Mouse (Mus musculus) limb, embryonic 14.5 days (tissue): Measurements from ENCODE around the gene Gm28845. TPM values are rescaled to one million over a fixed set of nuclear protein-coding genes. Genes with fewer than 3 reads are reported as not detected.

Experiments used
- ATAC-seq: fragments of 200-750 bp; cut with Nextera tagmentation; 2 replicates; pipeline ENCODE4 v1.8.0; 2017; ENCODE audit warnings: low read depth, moderate number of reproducible peaks, moderate TSS enrichment; ENCODE audit not compliant: low FRiP score
- DNase-seq: peaks from one replicate; pipeline ENCODE4 v3.0.0-alpha.2; 2015; ENCODE audit warnings: low spot score
- H3K27ac ChIP-seq: fragments of 300-500 bp; sonication (generic); replicated peaks from 2 replicates; pipeline ENCODE4 v1.5.1; 2014; ENCODE audit warnings: low read depth, mild to moderate bottlenecking, low read length, moderate library complexity, mixed read lengths
- H3K27me3 ChIP-seq: fragments of 300-500 bp; sonication (generic); 2 replicates; pipeline ENCODE4 v1.6.1; 2014; ENCODE audit warnings: low read length, mixed read lengths; ENCODE audit not compliant: control insufficient read depth, insufficient read depth
- H3K36me3 ChIP-seq: fragments of 300-500 bp; sonication (generic); 2 replicates; pipeline ENCODE4 v1.6.1; 2014; ENCODE audit warnings: mild to moderate bottlenecking, low read length, moderate library complexity, mixed read lengths; ENCODE audit not compliant: control insufficient read depth, insufficient read depth
- H3K4me1 ChIP-seq: fragments of 300-500 bp; sonication (generic); 2 replicates; pipeline ENCODE4 v1.6.1; 2014; ENCODE audit warnings: antibody characterized with exemption, low read length, mixed read lengths; ENCODE audit not compliant: control insufficient read depth, insufficient read depth
- H3K4me2 ChIP-seq: fragments of 300-500 bp; sonication (generic); replicated peaks from 2 replicates; pipeline ENCODE4 v1.6.1; 2014; ENCODE audit warnings: low read depth, mild to moderate bottlenecking, low read length, moderate library complexity; ENCODE audit not compliant: severe bottlenecking
- H3K4me3 ChIP-seq: fragments of 300-500 bp; sonication (generic); replicated peaks from 2 replicates; pipeline ENCODE4 v1.5.1; 2014; ENCODE audit warnings: low read length
- H3K9ac ChIP-seq: fragments of 300-500 bp; sonication (generic); 2 replicates; pipeline ENCODE4 v1.6.1; 2014; ENCODE audit warnings: mild to moderate bottlenecking, low read depth, low read length, moderate library complexity; ENCODE audit not compliant: severe bottlenecking
- H3K9me3 ChIP-seq: fragments of 300-500 bp; sonication (generic); 2 replicates; pipeline ENCODE4 v1.6.1; 2016; ENCODE audit warnings: low read length; ENCODE audit not compliant: control insufficient read depth
- POLR2A ChIP-seq: fragments of 200-500 bp; IDR thresholded peaks from 2 replicates; pipeline ENCODE4 v1.8.0; 2012; ENCODE audit warnings: inconsistent platforms, mild to moderate bottlenecking, moderate library complexity, borderline replicate concordance; ENCODE audit not compliant: insufficient read depth, insufficient read length; ENCODE audit errors: extremely low read depth
- WGBS: fragments of 180-500 bp; shearing (Covaris S2); extraction: QIAGEN DNeasy Blood & Tissue Kit; methylation state at CpG from one replicate; pipeline ENCODE4 v1.1.7; 2014; 5-methylcytosine and 5-hydroxymethylcytosine counted together
- polyA plus RNA-seq, 2 experiments: library from polyadenylated mRNA; depleted of rRNA in 1 of 2; stranded (reverse) in 1 of 2; unstranded in 1 of 2; fragments of >200 nt; fragmentation: Nextera tagmentation in 1 of 2; extraction: Ambion mirVana in 1 of 2; gene quantifications; 2 replicates each; pipeline versions ENCODE4 v1.2.1 to v1.2.3; 2012 to 2014

Gene Gm28845
- polyA plus RNA-seq (2012; rRNA removed) (not detected in 2 replicates), polyA plus RNA-seq (2014; fragmentation: Nextera tagmentation; extraction: Ambion mirVana) (not detected in 2 replicates)

- ATAC-seq (no peak), DNase-seq (no peak)
- H3K4me3 ChIP-seq, result no peak within 1 kb of the TSS
- no peaks in the 10 kb centered on the region for H3K36me3 ChIP-seq
- WGBS, result 83% methylated on average over 1 of the region's 1 CpGs
- no peaks in the 10 kb centered on the region for H3K9me3 ChIP-seq
- H3K27ac ChIP-seq, result no peak within 1 kb of the TSS
- H3K4me1 ChIP-seq, result no peaks in the 10 kb centered on the region
- H3K27me3 ChIP-seq, result no peaks in the 10 kb centered on the region
- no peak within 1 kb of the TSS for H3K4me2 ChIP-seq
- no peak for TF ChIP-seq POLR2A
- H3K9ac ChIP-seq, result no peak within 1 kb of the TSS
Observed at GRCm38 (mm10) chr1:65119438-65119837, at the start of gene Gm28845. TSS of gene Gm28845 (minus strand) at chr1:65119558.

DNA sequence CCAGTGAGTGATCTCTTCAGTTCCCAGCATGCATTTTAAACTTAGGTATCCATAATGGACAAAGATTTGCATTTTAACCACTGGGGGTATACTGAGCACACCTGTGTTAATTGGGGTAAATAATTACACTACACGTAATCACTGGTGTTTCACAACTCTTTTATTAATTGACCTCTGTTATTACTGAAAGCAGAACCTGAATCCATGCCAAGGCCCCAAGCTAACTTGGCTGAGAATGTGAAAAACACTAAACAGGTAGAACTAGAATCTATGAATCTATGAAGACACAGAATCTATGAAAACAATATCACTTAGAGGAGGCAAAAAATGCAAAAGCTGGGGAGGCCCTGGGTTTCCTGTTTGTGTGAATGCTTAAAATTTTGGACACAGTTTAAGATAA, 48.1 kb upstream of the Gm28845 start:
- Histone ChIP-seq H3K9ac (no peak overlapping the region), H3K9me3 (no peaks in the 10 kb centered on the region), H3K36me3 (peaks cover 83% of the 10 kb centered on the region), H3K4me1 (no peaks in the 10 kb centered on the region), H3K4me2 (no peak overlapping the region), H3K4me3 (no peak overlapping the region), H3K27ac (no peak overlapping the region), H3K27me3 (no peaks in the 10 kb centered on the region)
- no peak for ATAC-seq
- no peak for TF ChIP-seq POLR2A
- WGBS, result 62% methylated on average over 1 of the region's 1 CpGs
- DNase-seq, result no peak

DNA sequence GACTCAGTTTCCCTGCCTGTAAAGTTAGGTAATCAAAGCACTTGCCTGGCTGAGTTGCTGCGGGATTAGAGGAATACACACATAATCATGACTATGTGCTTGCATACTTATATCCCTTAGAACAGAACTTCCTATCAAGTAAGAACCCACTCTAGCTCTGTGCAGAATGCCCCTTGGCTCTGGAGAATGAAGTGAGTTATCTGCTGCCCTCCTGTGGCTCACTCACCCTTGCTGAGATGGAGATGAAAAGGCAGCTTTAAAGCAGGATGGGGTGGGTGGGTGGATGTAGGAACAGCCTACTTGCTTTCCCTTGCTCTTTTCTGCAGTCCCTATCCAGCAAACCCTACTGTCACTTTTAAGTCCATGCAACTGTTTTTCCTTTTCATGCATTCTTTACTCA, 42.9 kb upstream of the Gm28845 start:
- Histone ChIP-seq H3K36me3 (peaks cover 85% of the 10 kb centered on the region), H3K9me3 (no peaks in the 10 kb centered on the region), H3K9ac (no peak overlapping the region), H3K27me3 (no peaks in the 10 kb centered on the region), H3K4me1 (no peaks in the 10 kb centered on the region), H3K4me3 (no peak overlapping the region), H3K27ac (no peak overlapping the region), H3K4me2 (no peak overlapping the region)
- no peak for TF ChIP-seq POLR2A
- ATAC-seq (no peak), DNase-seq (no peak)
- WGBS, result 100% methylated on average over 1 of the region's 1 CpGs

DNA sequence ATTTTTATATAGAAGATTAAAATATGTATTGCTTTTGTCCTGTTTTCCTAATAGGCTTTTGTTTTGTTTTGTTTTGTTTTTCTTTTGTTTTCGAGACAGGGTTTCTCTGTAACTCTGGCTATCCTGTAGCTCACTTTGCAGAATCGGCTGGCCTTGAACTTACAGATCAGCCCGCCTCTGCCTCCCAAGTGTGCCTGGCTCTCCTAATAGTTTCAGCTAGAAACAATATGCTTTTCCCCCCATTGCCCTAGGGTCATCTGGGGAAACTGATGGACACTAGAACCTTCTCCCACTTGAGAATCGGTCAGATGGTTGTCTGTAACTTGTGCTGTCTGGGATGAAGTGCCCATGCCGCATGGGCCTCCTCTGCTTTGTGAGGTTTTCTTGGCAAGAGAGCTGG, 36.8 kb upstream of the Gm28845 start:
- no peak overlapping the region for H3K4me2 ChIP-seq
- TF ChIP-seq POLR2A, result no peak
- H3K27ac ChIP-seq, result no peak overlapping the region
- no peak overlapping the region for H3K4me3 ChIP-seq
- H3K9me3 ChIP-seq, result no peaks in the 10 kb centered on the region
- H3K4me1 ChIP-seq, result no peaks in the 10 kb centered on the region
- no peaks in the 10 kb centered on the region for H3K27me3 ChIP-seq
- H3K36me3 ChIP-seq, result peaks cover 33% of the 10 kb centered on the region
- 91% methylated on average over 5 of the region's 5 CpGs for WGBS
- DNase-seq (no peak), ATAC-seq (no peak)
- H3K9ac ChIP-seq, result no peak overlapping the region

- no peak for TF ChIP-seq POLR2A
- DNase-seq, result no peak
- H3K4me2 ChIP-seq, result no peak overlapping the region
Observed at GRCm38 (mm10) chr1:65154814-65155213, 35.5 kb upstream of the Gm28845 start.

DNA sequence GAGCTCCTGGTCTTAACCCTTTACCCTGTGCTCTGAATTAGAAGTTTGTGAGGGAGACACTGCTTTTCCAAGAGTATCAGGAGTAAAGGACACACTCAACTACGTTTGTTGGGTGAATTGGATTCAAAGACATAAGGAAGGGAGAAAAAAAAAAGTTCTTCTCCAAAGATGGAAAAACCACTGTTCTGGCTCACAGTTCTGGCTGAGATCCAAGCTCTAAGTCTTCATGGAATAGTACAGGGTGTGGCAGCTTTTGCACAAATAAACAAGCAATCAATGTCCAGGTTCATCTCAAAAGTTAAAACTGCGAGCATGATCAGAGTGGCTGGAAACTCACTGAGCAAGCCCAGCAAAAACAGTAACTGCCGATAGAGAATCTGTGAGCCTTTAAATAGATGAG, 28.6 kb upstream of the Gm28845 start:
- no peaks in the 10 kb centered on the region for H3K9me3 ChIP-seq
- H3K4me1 ChIP-seq, result no peaks in the 10 kb centered on the region
- H3K4me2 ChIP-seq, result no peak overlapping the region
- WGBS, result 81% methylated on average over 3 of the region's 3 CpGs
- H3K27me3 ChIP-seq, result no peaks in the 10 kb centered on the region
- no peak for TF ChIP-seq POLR2A
- no peak overlapping the region for H3K27ac ChIP-seq
- no peak overlapping the region for H3K4me3 ChIP-seq
- no peak for DNase-seq
- ATAC-seq, result no peak
- H3K36me3 ChIP-seq, result no peaks in the 10 kb centered on the region
- no peak overlapping the region for H3K9ac ChIP-seq

More at GRCm38 (mm10) chr1:65154814-65155213, 35.5 kb upstream of the Gm28845 start:
- H3K36me3 ChIP-seq, result peaks cover 20% of the 10 kb centered on the region
- H3K27me3 ChIP-seq, result no peaks in the 10 kb centered on the region
- H3K4me1 ChIP-seq, result no peaks in the 10 kb centered on the region
- H3K27ac ChIP-seq, result no peak overlapping the region
- no peak overlapping the region for H3K9ac ChIP-seq
- H3K9me3 ChIP-seq, result no peaks in the 10 kb centered on the region
- no peak overlapping the region for H3K4me3 ChIP-seq
- no peak for ATAC-seq
